In genomic region chr2:144428659-144429058, GRCm38 (mm10) we compare ENCODE assay signal across 21 mouse cellular contexts. TPM values are rescaled to one million over a fixed set of nuclear protein-coding genes. Genes with fewer than 3 reads are reported as not detected.
"Had no signal": no experiment of that assay in that cellular context is flagged by ENCODE, and none has a peak within 500 bp of the region (broad histone marks: within the 10 kb centered on the region; RNA-seq: fewer than 3 reads in every experiment).

No protein-coding gene starts in this region.

- ATAC-seq: liver, postnatal 0 days; midbrain, embryonic 15.5 days had no signal

- H3K27ac ChIP-seq: limb, embryonic 12.5 days; limb, embryonic 15.5 days; liver, embryonic 14.5 days; lung, embryonic 15.5 days; midbrain, embryonic 15.5 days; neural tube, embryonic 12.5 days; neural tube, embryonic 15.5 days had no signal

- H3K4me3 ChIP-seq: limb, embryonic 12.5 days; limb, embryonic 15.5 days; lung, embryonic 15.5 days; midbrain, embryonic 15.5 days; neural tube, embryonic 12.5 days; neural tube, embryonic 15.5 days had no signal

- H3K4me1 ChIP-seq: limb, embryonic 12.5 days; limb, embryonic 15.5 days; lung, embryonic 15.5 days; midbrain, embryonic 15.5 days; neural tube, embryonic 12.5 days; neural tube, embryonic 15.5 days had no signal

- H3K27me3 ChIP-seq: limb, embryonic 12.5 days; limb, embryonic 15.5 days; lung, embryonic 15.5 days; midbrain, embryonic 15.5 days; neural tube, embryonic 12.5 days; neural tube, embryonic 15.5 days had no signal

- H3K9ac ChIP-seq: limb, embryonic 12.5 days; limb, embryonic 15.5 days; liver, embryonic 14.5 days; liver, postnatal 0 days; lung, embryonic 15.5 days; midbrain, embryonic 15.5 days; neural tube, embryonic 12.5 days; neural tube, embryonic 15.5 days had no signal

- H3K9me3 ChIP-seq: limb, embryonic 12.5 days; limb, embryonic 15.5 days; lung, embryonic 15.5 days; midbrain, embryonic 15.5 days; neural tube, embryonic 12.5 days; neural tube, embryonic 15.5 days had no signal

- H3K36me3 ChIP-seq: limb, embryonic 12.5 days; limb, embryonic 15.5 days; lung, embryonic 15.5 days; midbrain, embryonic 15.5 days; neural tube, embryonic 12.5 days; neural tube, embryonic 15.5 days had no signal

- DNase-seq: kidney, adult 18-20 months; left cerebral cortex, postnatal 4 days; liver, postnatal 0 days; lung, postnatal 14 days; lung, postnatal 4 days; right cerebral cortex, postnatal 25 days; thymus, adult 18-20 months; thymus, postnatal 4 days had no signal

- H3K4me2 ChIP-seq: limb, embryonic 12.5 days; limb, embryonic 15.5 days; liver, embryonic 11.5 days; lung, embryonic 15.5 days; midbrain, embryonic 11.5 days; midbrain, embryonic 15.5 days; neural tube, embryonic 12.5 days; neural tube, embryonic 15.5 days had no signal

RNA-seq across cellular contexts. Expression of gene Pet117, which starts 59.9 kb away (rescaled TPM):
- total RNA-seq: megakaryocyte progenitor cell, adult 5-6 weeks; megakaryocyte-erythroid progenitor cell, adult 5-6 weeks had no signal
- polyA plus RNA-seq: midbrain, embryonic 11.5 days; neural tube, embryonic 12.5 days; spleen, adult 2 months; testis, adult 2 months had no signal
